Mouse (Mus musculus) testis, adult 10 weeks (tissue): ENCODE measurements around the gene Golga5. TPM values are rescaled to one million over a fixed set of nuclear protein-coding genes. Genes with fewer than 3 reads are reported as not detected.

Experiments
- polyA plus RNA-seq: library from polyadenylated mRNA; stranded (reverse); fragments of 350-450 nt; fragmentation: Illumina TruSeq; extraction: RNeasy Lipid Tissue Mini Kit (QIAGEN cat#74804); gene quantifications from one replicate; pipeline ENCODE4 v1.2.3, GENCODE M21; 2014; ENCODE audit warnings: low read depth, low replicate concordance

Gene Golga5
- 77.7 TPM for polyA plus RNA-seq

DNA sequence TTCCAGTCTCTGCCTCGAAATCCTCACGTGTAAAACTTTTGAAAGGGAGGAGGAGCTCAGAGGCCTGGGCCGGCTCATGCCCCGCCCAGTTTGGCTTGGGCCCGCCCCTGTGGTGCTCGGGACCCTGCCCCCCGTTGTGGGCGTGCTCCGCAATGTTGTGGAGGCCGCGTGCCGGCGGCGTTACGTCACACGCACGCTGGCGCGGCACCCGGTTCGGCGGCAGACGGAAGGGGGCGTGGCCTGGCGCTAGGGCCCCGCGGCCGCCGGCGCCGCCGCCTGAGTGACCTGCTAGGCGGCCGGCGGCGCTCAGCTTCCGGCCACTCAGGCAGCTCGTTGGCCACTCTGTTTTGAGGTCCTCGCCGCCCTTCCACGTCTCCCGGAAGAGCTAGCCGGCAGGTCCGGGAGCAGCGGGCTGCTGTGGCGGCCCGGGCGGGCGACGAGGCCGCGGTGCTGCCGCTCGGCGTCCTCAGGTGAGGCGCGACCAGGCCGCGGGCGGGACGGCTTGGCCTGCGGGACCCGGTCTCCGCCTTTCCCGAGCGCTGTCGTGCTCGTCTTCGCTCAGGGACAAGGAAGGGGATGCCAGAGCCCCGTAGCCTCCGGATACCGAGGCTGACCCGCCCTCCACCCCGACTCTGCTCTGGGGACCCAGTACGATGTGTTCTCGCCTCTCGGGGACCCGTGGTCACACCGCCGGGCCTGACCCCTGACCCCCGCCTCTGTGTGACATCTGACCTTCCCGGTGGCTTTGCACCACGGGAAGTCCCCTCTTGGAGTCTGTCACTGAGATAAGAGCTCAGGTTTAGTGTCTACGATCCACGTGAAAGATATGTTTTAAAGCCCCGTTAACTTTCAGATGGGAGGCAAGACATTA is at the start of gene Golga5:
Gene Golga5 (plus strand): TSS at position 242 of the 871 bp plus-strand sequence.

DNA sequence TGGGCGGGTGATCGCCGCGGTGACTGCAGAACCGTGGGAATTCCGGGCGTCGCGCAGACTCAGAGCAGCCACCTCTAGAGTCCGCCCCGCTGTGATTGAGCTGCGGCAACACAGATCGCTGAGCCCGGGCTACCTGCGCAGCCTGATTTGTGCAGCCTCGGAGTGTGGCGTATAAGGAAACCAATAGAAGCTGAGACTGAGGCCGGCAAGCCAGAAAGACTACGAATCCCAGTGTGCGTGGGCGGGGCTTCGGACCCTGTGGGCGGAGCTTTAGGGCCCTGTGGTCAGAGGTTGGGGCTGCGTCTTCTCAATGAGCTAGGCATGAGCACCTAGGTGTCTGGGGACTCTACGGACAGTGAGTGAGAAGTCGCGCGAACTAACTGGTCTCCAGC is 29.3 kb upstream of the Golga5 start, which contains the start of gene Lgmn:
Gene Lgmn (minus strand): TSS at position 182 of the 392 bp plus-strand sequence.

Other genes starting within 250 kb of the Golga5 start
- 0.60 TPM for gene Rin3, start 186.1 kb upstream of the Golga5 start, polyA plus RNA-seq
- 19.2 TPM for gene Lgmn, start 29.3 kb upstream of the Golga5 start, polyA plus RNA-seq
- gene Chga, start 85.8 kb downstream of the Golga5 start, polyA plus RNA-seq = 0.95 TPM
- gene Itpk1, start 235.8 kb downstream of the Golga5 start, polyA plus RNA-seq = 1.3 TPM